Mouse (Mus musculus): ENCODE data around the gene 1700017N19Rik.
"Not testable (repeated sequence)": the region's sequence is repeated elsewhere in the genome, so short reads cannot be mapped to it uniquely, and the experiment has no call there.

1700017N19Rik gene

GRCm38 (mm10) chr10:100590323-100590722 lies at the start of gene 1700017N19Rik, which contains the start of gene 4930430F08Rik:
TSS of gene 1700017N19Rik (plus strand) at chr10:100590484.
TSS of gene 4930430F08Rik (minus strand) at chr10:100590423.
- DNase-seq (ENCODE audit: low spot score in 2 of 2): no peak

GRCm38 (mm10) chr10:100556566-100557175 lies 33.6 kb upstream of the 1700017N19Rik start:
- DNase-seq (ENCODE audit: low spot score in 2 of 2): no peak

- not testable (repeated sequence) for DNase-seq (ENCODE audit: low spot score in 2 of 2)
Measured at GRCm38 (mm10) chr10:100560194-100560883, 29.9 kb upstream of the 1700017N19Rik start.

GRCm38 (mm10) chr10:100564112-100564511 lies 26.2 kb upstream of the 1700017N19Rik start:
- no peak for DNase-seq (ENCODE audit: low spot score in 2 of 2)

- DNase-seq (ENCODE audit: low spot score in 2 of 2): no peak
Measured at GRCm38 (mm10) chr10:100571707-100572106, 18.6 kb upstream of the 1700017N19Rik start.

- no peak for DNase-seq (ENCODE audit: low spot score in 2 of 2)
Measured at GRCm38 (mm10) chr10:100574505-100575149, 15.7 kb upstream of the 1700017N19Rik start.

GRCm38 (mm10) chr10:100575294-100575693 lies 15.0 kb upstream of the 1700017N19Rik start:
- no peak for DNase-seq (ENCODE audit: low spot score in 2 of 2)

GRCm38 (mm10) chr10:100584178-100584577 lies 6.1 kb upstream of the 1700017N19Rik start:
- DNase-seq (ENCODE audit: low spot score in 2 of 2): no peak

GRCm38 (mm10) chr10:100588524-100588923 lies 1.8 kb upstream of the 1700017N19Rik start:
- DNase-seq (ENCODE audit: low spot score in 2 of 2): no peak

GRCm38 (mm10) chr10:100588932-100589388 lies 1.3 kb upstream of the 1700017N19Rik start:
- DNase-seq (ENCODE audit: low spot score in 2 of 2): peak; percentile 85 to 88

GRCm38 (mm10) chr10:100598339-100598738 lies 8.1 kb downstream of the 1700017N19Rik start:
- no peak for DNase-seq (ENCODE audit: low spot score in 2 of 2)

- no peak for DNase-seq (ENCODE audit: low spot score in 2 of 2)
Measured at GRCm38 (mm10) chr10:100603511-100603910, 13.2 kb downstream of the 1700017N19Rik start.

GRCm38 (mm10) chr10:100604254-100604653 lies 14.0 kb downstream of the 1700017N19Rik start:
- no peak for DNase-seq (ENCODE audit: low spot score in 2 of 2)

GRCm38 (mm10) chr10:100617233-100617903 lies 27.1 kb downstream of the 1700017N19Rik start:
- DNase-seq (ENCODE audit: low spot score in 2 of 2): no peak

GRCm38 (mm10) chr10:100619474-100619873 lies 29.2 kb downstream of the 1700017N19Rik start:
- DNase-seq (ENCODE audit: low spot score in 2 of 2): no peak

GRCm38 (mm10) chr10:100620040-100620439 lies 29.8 kb downstream of the 1700017N19Rik start:
- DNase-seq (ENCODE audit: low spot score in 2 of 2): no peak

GRCm38 (mm10) chr10:100622494-100622893 lies 32.2 kb downstream of the 1700017N19Rik start:
- DNase-seq (ENCODE audit: low spot score in 2 of 2): no peak

- DNase-seq (ENCODE audit: low spot score in 2 of 2): peak; percentile 4 to 11
Measured at GRCm38 (mm10) chr10:100629762-100630438, 39.6 kb downstream of the 1700017N19Rik start.

- DNase-seq (ENCODE audit: low spot score in 2 of 2): no peak
Measured at GRCm38 (mm10) chr10:100642887-100643286, 52.6 kb downstream of the 1700017N19Rik start.

- no peak for DNase-seq (ENCODE audit: low spot score in 2 of 2)
Measured at GRCm38 (mm10) chr10:100645331-100645935, 55.1 kb downstream of the 1700017N19Rik start.

GRCm38 (mm10) chr10:100654183-100654582 lies 63.9 kb downstream of the 1700017N19Rik start:
- no peak for DNase-seq (ENCODE audit: low spot score in 2 of 2)
